Mouse (Mus musculus) midbrain, embryonic 11.5 days (tissue): ENCODE measurements around the gene Pcnx3. TPM values are rescaled to one million over a fixed set of nuclear protein-coding genes. Genes with fewer than 3 reads are reported as not detected.

Source experiments
- ATAC-seq: fragments of 200-750 bp; cut with Nextera tagmentation; 2 replicates; pipeline ENCODE4 v1.8.0; 2017; ENCODE audit warnings: moderate TSS enrichment, moderate library complexity; ENCODE audit not compliant: low FRiP score
- DNase-seq: peaks from one replicate; pipeline ENCODE4 v3.0.0; 2015; ENCODE audit warnings: low spot score; ENCODE audit errors: missing footprints
- H3K27ac ChIP-seq: fragments of 300-500 bp; sonication (generic); 2 replicates; pipeline ENCODE4 v1.5.1; 2014; ENCODE audit warnings: low read depth, low read length
- H3K27me3 ChIP-seq: fragments of 300-500 bp; sonication (generic); 2 replicates; pipeline ENCODE4 v1.6.1; 2014; ENCODE audit warnings: mild to moderate bottlenecking, low read length, moderate library complexity, mixed read lengths; ENCODE audit not compliant: control insufficient read depth, insufficient read depth
- H3K36me3 ChIP-seq: fragments of 300-500 bp; sonication (generic); 2 replicates; pipeline ENCODE4 v1.6.1; 2014; ENCODE audit warnings: mild to moderate bottlenecking, low read length, moderate library complexity, mixed read lengths; ENCODE audit not compliant: control insufficient read depth, insufficient read depth
- H3K4me1 ChIP-seq: fragments of 300-500 bp; sonication (generic); 2 replicates; pipeline ENCODE4 v1.6.1; 2014; ENCODE audit warnings: low read length; ENCODE audit not compliant: control insufficient read depth, insufficient read depth
- H3K4me2 ChIP-seq: fragments of 300-500 bp; sonication (generic); 2 replicates; pipeline ENCODE4 v1.6.1; 2014; ENCODE audit warnings: mild to moderate bottlenecking, moderate library complexity
- H3K4me3 ChIP-seq: fragments of 300-500 bp; sonication (generic); 2 replicates; pipeline ENCODE4 v1.5.1; 2014; ENCODE audit warnings: low read depth, low read length
- H3K9ac ChIP-seq: fragments of 300-500 bp; sonication (generic); 2 replicates; pipeline ENCODE4 v1.6.1; 2014; ENCODE audit warnings: low read length
- H3K9me3 ChIP-seq: fragments of 300-500 bp; sonication (generic); 2 replicates; pipeline ENCODE4 v1.6.1; 2016; ENCODE audit warnings: low read length; ENCODE audit not compliant: control insufficient read depth
- WGBS: fragments of 180-500 bp; shearing (Covaris S2); extraction: QIAGEN DNeasy Blood & Tissue Kit; methylation state at CpG from one replicate; pipeline ENCODE4 v1.1.7; 2014; 5-methylcytosine and 5-hydroxymethylcytosine counted together
- polyA plus RNA-seq: library from polyadenylated mRNA; unstranded; fragments of >200 nt; fragmentation: Nextera tagmentation; extraction: Ambion mirVana; gene quantifications from 2 replicates; pipeline ENCODE4 v1.2.1, GENCODE M21; 2014

Pcnx3 gene
- polyA plus RNA-seq, 1 experiment from 2014 or later, result 23.1 TPM

- WGBS, result 77% methylated on average over 17 of the region's 17 CpGs
- H3K36me3 ChIP-seq, result peaks cover 24% of the 10 kb centered on the region
- no peak for ATAC-seq
- no peak for DNase-seq
- no peak within 1 kb of the TSS for H3K4me2 ChIP-seq
- no peak within 1 kb of the TSS for H3K4me3 ChIP-seq
- no peak within 1 kb of the TSS; the same call in 1 of the 2 replicates for H3K9ac ChIP-seq
- H3K9me3 ChIP-seq, result no peaks in the 10 kb centered on the region
- no peak within 1 kb of the TSS for H3K27ac ChIP-seq
- H3K4me1 ChIP-seq, result no peaks in the 10 kb centered on the region; the same call in 1 of the 2 replicates
- H3K27me3 ChIP-seq, result no peaks in the 10 kb centered on the region
These were observed 15.6 kb upstream of the Pcnx3 start, which contains the start of gene Kcnk7 for GRCm38 (mm10) chr19:5704163-5704800. Gene Kcnk7 (plus strand): TSS chr19:5704367.

DNA sequence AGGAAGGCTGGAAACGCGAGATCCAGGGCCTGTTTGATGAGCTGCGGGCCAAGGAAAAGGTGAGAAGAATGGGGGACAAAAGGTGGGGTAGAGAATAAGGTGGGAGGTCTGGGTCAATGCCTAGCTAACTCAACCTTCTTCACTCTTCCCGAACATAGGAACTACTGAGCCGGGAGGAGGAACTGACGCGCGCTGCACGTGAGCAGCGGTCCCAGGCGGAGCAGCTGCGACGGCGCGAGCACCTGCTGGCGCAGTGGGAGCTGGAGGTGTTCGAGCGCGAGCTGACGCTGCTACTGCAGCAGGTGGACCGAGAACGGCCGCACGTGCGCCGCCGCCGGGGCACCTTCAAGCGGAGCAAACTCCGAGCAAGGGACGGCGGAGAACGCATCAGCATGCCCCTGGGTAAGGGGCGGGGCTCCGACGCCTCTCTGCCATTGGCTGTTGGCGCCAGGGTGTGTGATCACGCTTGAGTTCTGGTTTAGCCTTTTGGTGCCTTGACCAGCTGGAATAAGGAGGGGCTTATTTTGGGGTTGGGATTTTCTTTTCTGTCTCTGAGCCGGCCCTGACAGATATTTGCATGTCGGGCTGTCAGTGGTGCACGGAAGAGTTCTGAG, 7.2 kb upstream of the Pcnx3 start:
- Histone ChIP-seq H3K9me3 (no peaks in the 10 kb centered on the region), H3K4me3 (peak overlapping the region; percentile 33), H3K36me3 (peaks cover 20% of the 10 kb centered on the region; the same call in 1 of the 2 replicates), H3K4me2 (peak overlapping the region; percentile 65), H3K9ac (peak overlapping the region; percentile 54), H3K4me1 (peaks cover 22% of the 10 kb centered on the region), H3K27me3 (peaks cover 2% of the 10 kb centered on the region; the same call in 1 of the 2 replicates), H3K27ac (no peak overlapping the region)
- WGBS, result 5% methylated on average over 41 of the region's 41 CpGs
- ATAC-seq (peak; percentile 86), DNase-seq (peak; percentile 93)

- peaks cover 11% of the 10 kb centered on the region; the same call in 1 of the 2 replicates for H3K36me3 ChIP-seq
- DNase-seq (no peak), ATAC-seq (no peak)
- H3K27ac ChIP-seq, result no peak overlapping the region
- H3K4me2 ChIP-seq, result no peak overlapping the region
- H3K4me3 ChIP-seq, result no peak overlapping the region
- H3K4me1 ChIP-seq, result peaks cover 34% of the 10 kb centered on the region
- H3K9ac ChIP-seq, result no peak overlapping the region
- 86% methylated on average over 6 of the region's 6 CpGs for WGBS
- H3K9me3 ChIP-seq, result no peaks in the 10 kb centered on the region
- peaks cover 2% of the 10 kb centered on the region; the same call in 1 of the 2 replicates for H3K27me3 ChIP-seq
These were observed 5.1 kb upstream of the Pcnx3 start for GRCm38 (mm10) chr19:5693801-5694200.

- ATAC-seq (no peak), DNase-seq (no peak)
- Histone ChIP-seq H3K27me3 (peaks cover 2% of the 10 kb centered on the region; the same call in 1 of the 2 replicates), H3K9me3 (no peaks in the 10 kb centered on the region), H3K4me1 (peaks cover 36% of the 10 kb centered on the region), H3K9ac (no peak overlapping the region), H3K36me3 (peaks cover 11% of the 10 kb centered on the region; the same call in 1 of the 2 replicates), H3K4me2 (no peak overlapping the region; the same call in 1 of the 2 replicates), H3K4me3 (no peak overlapping the region), H3K27ac (no peak overlapping the region)
- 86% methylated on average over 10 of the region's 10 CpGs for whole genome bisulfite sequencing
These were observed 4.2 kb upstream of the Pcnx3 start for GRCm38 (mm10) chr19:5692913-5693396.

DNA sequence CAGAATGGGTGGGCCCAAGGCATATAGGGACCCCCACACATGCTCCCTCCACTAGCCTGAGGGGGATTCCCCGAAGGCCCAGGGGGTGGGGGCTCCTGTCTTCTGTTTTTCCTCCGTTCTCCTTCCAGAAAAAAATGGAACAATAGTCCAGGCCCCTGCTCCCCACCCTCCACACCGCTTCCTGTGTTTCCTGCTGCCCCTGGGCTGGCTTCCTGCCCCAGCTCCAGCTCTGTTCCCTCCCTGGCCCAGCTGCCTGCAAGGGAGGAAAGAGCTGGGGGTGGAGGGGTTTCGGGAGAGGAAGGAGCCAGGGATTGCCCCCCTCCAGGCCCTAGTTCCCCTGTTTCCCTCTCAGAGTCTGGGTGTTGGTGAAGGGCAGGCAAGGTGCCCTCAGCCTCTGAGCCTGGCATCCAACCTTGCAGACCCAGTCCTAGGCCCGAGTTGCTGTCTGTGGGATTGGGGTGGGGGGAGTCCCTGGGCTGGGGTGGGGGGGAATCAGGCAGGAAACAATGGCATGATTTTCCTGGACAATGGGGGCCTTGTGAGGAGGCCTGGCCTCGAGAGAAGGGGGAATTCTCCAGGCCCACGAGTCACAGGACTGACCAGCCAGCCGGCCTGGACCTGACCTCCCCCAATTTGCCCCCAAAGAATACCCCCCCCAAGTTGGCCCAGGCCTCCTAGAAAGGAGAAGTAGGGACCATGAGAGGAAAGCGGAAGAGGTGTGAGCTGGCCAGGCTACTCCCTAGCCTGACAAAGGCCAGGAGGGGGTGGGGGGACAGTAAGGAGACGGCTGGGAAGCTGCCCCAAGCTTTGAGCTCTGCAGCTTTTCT, 3.6 kb upstream of the Pcnx3 start:
- Histone ChIP-seq H3K4me1 (peaks cover 43% of the 10 kb centered on the region), H3K27me3 (peaks cover 2% of the 10 kb centered on the region; the same call in 1 of the 2 replicates), H3K9me3 (no peaks in the 10 kb centered on the region), H3K9ac (peak overlapping the region; percentile 14; the same call in 1 of the 2 replicates), H3K4me3 (no peak overlapping the region), H3K27ac (0 out of 2 replicates have a peak overlapping the region, but pooled peaks have one; percentile 8), H3K36me3 (peaks cover 4% of the 10 kb centered on the region; the same call in 1 of the 2 replicates), H3K4me2 (no peak overlapping the region)
- no peak for DNase-seq
- ATAC-seq, result no peak
- WGBS, result 75% methylated on average over 10 of the region's 10 CpGs

- peaks cover 2% of the 10 kb centered on the region; the same call in 1 of the 2 replicates for H3K36me3 ChIP-seq
- H3K27me3 ChIP-seq, result peaks cover 2% of the 10 kb centered on the region; the same call in 1 of the 2 replicates
- peaks cover 43% of the 10 kb centered on the region for H3K4me1 ChIP-seq
- H3K4me2 ChIP-seq, result 0 out of 2 replicates have a peak overlapping the region, but pooled peaks have one; percentile 8
- DNase-seq (no peak), ATAC-seq (no peak)
- peak overlapping the region; percentile 34; the same call in 1 of the 2 replicates for H3K9ac ChIP-seq
- no peaks in the 10 kb centered on the region for H3K9me3 ChIP-seq
- WGBS, result 90% methylated on average over 5 of the region's 5 CpGs
- no peak overlapping the region for H3K4me3 ChIP-seq
- no peak overlapping the region for H3K27ac ChIP-seq
These were observed 2.9 kb upstream of the Pcnx3 start for GRCm38 (mm10) chr19:5691601-5692000.

DNA sequence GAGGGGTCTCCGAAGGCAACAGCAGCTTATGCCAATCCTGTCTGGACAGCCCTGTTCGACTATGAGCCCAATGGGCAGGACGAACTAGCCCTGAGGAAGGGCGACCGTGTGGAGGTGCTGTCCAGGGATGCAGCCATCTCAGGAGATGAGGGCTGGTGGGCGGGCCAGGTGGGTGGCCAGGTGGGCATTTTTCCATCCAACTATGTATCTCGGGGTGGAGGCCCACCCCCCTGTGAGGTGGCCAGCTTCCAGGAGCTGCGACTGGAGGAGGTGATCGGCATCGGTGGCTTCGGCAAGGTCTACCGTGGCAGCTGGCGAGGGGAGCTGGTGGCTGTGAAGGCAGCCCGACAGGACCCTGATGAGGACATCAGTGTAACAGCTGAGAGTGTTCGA, 1.6 kb upstream of the Pcnx3 start:
- H3K36me3 ChIP-seq, result peaks cover 9% of the 10 kb centered on the region
- WGBS, result 79% methylated on average over 15 of the region's 15 CpGs
- no peak overlapping the region for H3K27ac ChIP-seq

DNA sequence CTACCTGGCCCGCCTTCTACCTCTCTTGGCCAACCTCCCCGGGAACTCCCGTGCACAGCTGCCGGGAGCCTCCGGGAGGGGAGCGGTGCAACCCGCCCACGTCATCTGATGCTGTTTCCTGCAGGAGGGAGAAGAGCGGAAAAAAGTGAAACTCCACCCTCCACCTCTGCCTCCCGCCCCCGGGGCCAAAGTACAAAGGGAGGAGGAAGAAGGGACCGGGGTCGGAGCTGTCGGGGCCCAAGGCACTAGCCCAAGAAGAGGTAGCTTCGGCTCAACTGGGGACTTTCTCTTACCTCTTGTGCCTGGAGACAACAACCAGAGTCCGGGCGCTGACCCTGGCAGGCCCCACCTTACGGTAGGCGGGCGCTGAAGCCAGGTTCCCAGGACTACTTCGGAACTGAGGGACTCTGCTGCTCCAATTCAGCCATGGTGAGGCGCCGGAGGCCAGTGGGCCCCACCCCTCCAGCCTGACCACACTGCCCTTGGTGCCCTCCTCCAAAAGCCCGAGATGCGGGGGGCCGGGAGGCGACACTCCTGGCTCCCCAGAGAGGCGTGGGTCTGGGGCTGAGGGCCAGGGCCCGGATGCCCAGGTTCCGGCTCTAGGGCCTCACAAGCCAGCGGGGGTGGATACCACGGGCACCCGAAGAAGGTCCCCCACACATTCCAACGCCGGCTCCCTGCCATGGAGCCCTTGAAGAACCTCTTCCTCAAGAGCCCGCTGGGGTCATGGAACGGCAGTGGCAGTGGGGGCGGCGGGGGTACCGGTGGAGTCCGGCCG, 1.0 kb upstream of the Pcnx3 start:
- H3K4me2 ChIP-seq, result peak overlapping the region; percentile 99
- ATAC-seq, result peak; percentile 15; the same call in 1 of the 2 replicates

More for the DNA sequence above, 1.6 kb upstream of the Pcnx3 start:
- Histone ChIP-seq H3K27me3 (peaks cover 2% of the 10 kb centered on the region; the same call in 1 of the 2 replicates), H3K9ac (peak overlapping the region; percentile 73), H3K9me3 (no peaks in the 10 kb centered on the region), H3K4me3 (peak overlapping the region; percentile 90), H3K4me2 (peak overlapping the region; percentile 99), H3K4me1 (peaks cover 35% of the 10 kb centered on the region)
- DNase-seq (no peak), ATAC-seq (no peak)

More for the DNA sequence above, 1.0 kb upstream of the Pcnx3 start:
- 14% methylated on average over 42 of the region's 42 CpGs for WGBS
- Histone ChIP-seq H3K36me3 (peaks cover 13% of the 10 kb centered on the region), H3K9me3 (no peaks in the 10 kb centered on the region), H3K9ac (peak overlapping the region; percentile 73), H3K27me3 (no peaks in the 10 kb centered on the region), H3K27ac (peak overlapping the region; percentile 62), H3K4me3 (peak overlapping the region; percentile 90), H3K4me1 (peaks cover 33% of the 10 kb centered on the region)
- peak; percentile 92 for DNase-seq
